Mouse (Mus musculus) thymus, postnatal 10 days (tissue): ENCODE data around the gene Gm9732.
"Not testable (repeated sequence)": the region's sequence is repeated elsewhere in the genome, so short reads cannot be mapped to it uniquely, and the experiment has no call there.

Experiments
- DNase-seq, 2 experiments: peaks; one replicate each; pipeline ENCODE4 v3.0.0; 2021; ENCODE audit warnings: low spot score in 2 of 2

Gene Gm9732

GRCm38 (mm10) chr14:43274986-43275511 lies at the start of gene Gm9732:
TSS of gene Gm9732 (plus strand) at chr14:43275036.
- not testable (repeated sequence) for DNase-seq

GRCm38 (mm10) chr14:43235204-43235603 lies 39.6 kb upstream of the Gm9732 start, which contains the start of gene Gm8122:
TSS of gene Gm8122 (minus strand) at chr14:43235304.
- DNase-seq, result not testable (repeated sequence)

- DNase-seq, result not testable (repeated sequence)
These were observed 37.1 kb upstream of the Gm9732 start for GRCm38 (mm10) chr14:43237769-43238168.

- peak in 1 of 2 experiments; percentile 12 for DNase-seq
These were observed 25.1 kb upstream of the Gm9732 start for GRCm38 (mm10) chr14:43249611-43250170.

GRCm38 (mm10) chr14:43250549-43251253 lies 24.1 kb upstream of the Gm9732 start:
- not testable (repeated sequence) for DNase-seq

GRCm38 (mm10) chr14:43256511-43256910 lies 18.3 kb upstream of the Gm9732 start:
- not testable (repeated sequence) for DNase-seq

- DNase-seq, result not testable (repeated sequence)
These were observed 16.5 kb upstream of the Gm9732 start, which contains the start of gene Gm8126 for GRCm38 (mm10) chr14:43258349-43258748. TSS of gene Gm8126 (plus strand) at chr14:43258649.

GRCm38 (mm10) chr14:43263421-43263820 lies 11.4 kb upstream of the Gm9732 start:
- DNase-seq, result peak in 1 of 2 experiments; percentile 4

GRCm38 (mm10) chr14:43268521-43269084 lies 6.2 kb upstream of the Gm9732 start:
- DNase-seq, result not testable (repeated sequence)

GRCm38 (mm10) chr14:43269211-43269610 lies 5.6 kb upstream of the Gm9732 start:
- DNase-seq, result not testable (repeated sequence)

- DNase-seq, result not testable (repeated sequence)
These were observed 1.7 kb upstream of the Gm9732 start for GRCm38 (mm10) chr14:43273161-43273560.

GRCm38 (mm10) chr14:43275752-43276151 lies 916 bp downstream of the Gm9732 start:
- DNase-seq, result not testable (repeated sequence)

GRCm38 (mm10) chr14:43277468-43277867 lies 2.6 kb downstream of the Gm9732 start:
- DNase-seq, result not testable (repeated sequence)

GRCm38 (mm10) chr14:43278146-43278545 lies 3.3 kb downstream of the Gm9732 start:
- DNase-seq, result not testable (repeated sequence)

- DNase-seq, result not testable (repeated sequence)
These were observed 3.8 kb downstream of the Gm9732 start for GRCm38 (mm10) chr14:43278681-43279080.

- DNase-seq, result not testable (repeated sequence)
These were observed 18.7 kb downstream of the Gm9732 start, which contains the start of gene Gm8127 for GRCm38 (mm10) chr14:43293503-43293902. TSS of gene Gm8127 (minus strand) at chr14:43293832.

- DNase-seq, result not testable (repeated sequence)
These were observed 44.7 kb downstream of the Gm9732 start for GRCm38 (mm10) chr14:43319516-43319915.

GRCm38 (mm10) chr14:43328603-43329002 lies 53.8 kb downstream of the Gm9732 start:
- not testable (repeated sequence) for DNase-seq

GRCm38 (mm10) chr14:43331362-43331880 lies 56.6 kb downstream of the Gm9732 start:
- not testable (repeated sequence) for DNase-seq

- DNase-seq, result not testable (repeated sequence)
These were observed 62.8 kb downstream of the Gm9732 start for GRCm38 (mm10) chr14:43337646-43338045.

- DNase-seq, result not testable (repeated sequence)
These were observed 72.9 kb downstream of the Gm9732 start, which contains the start of gene 1700001F09Rik for GRCm38 (mm10) chr14:43347711-43348110. TSS of gene 1700001F09Rik (minus strand) at chr14:43347811.

- not testable (repeated sequence) for DNase-seq
These were observed 78.1 kb downstream of the Gm9732 start for GRCm38 (mm10) chr14:43352944-43353343.
